Mouse (Mus musculus) cerebellum, postnatal 14 days (tissue): ENCODE results near the gene Atic.

Experiments
- DNase-seq, 2 experiments: peaks; one replicate each; pipeline ENCODE4 v3.0.0; 2021; ENCODE audit warnings: mixed read lengths in 2 of 2

Gene Atic

GRCm38 (mm10) chr1:71594268-71594667 is 37.3 kb downstream of the Atic start:
- DNase-seq, result no peak

- DNase-seq, result no peak
These were observed 38.4 kb downstream of the Atic start for GRCm38 (mm10) chr1:71595365-71595764.

GRCm38 (mm10) chr1:71605751-71606150 is 48.8 kb downstream of the Atic start:
- DNase-seq, result no peak

- DNase-seq, result no peak
These were observed 49.8 kb downstream of the Atic start for GRCm38 (mm10) chr1:71606600-71607325.

GRCm38 (mm10) chr1:71609057-71609775 is 52.3 kb downstream of the Atic start:
- DNase-seq, result no peak

- no peak for DNase-seq
These were observed 53.0 kb downstream of the Atic start for GRCm38 (mm10) chr1:71609916-71610315.

- DNase-seq, result no peak
These were observed 55.3 kb downstream of the Atic start for GRCm38 (mm10) chr1:71612256-71612655.

GRCm38 (mm10) chr1:71614545-71615246 is 57.7 kb downstream of the Atic start:
- peak in 1 of 2 experiments; percentile 23 for DNase-seq

- no peak for DNase-seq
These were observed 64.6 kb downstream of the Atic start for GRCm38 (mm10) chr1:71621526-71621925.

- DNase-seq, result no peak
These were observed 66.7 kb downstream of the Atic start for GRCm38 (mm10) chr1:71623625-71624024.
